Mouse (Mus musculus) G1E (cell line): ENCODE measurements around the gene Trank1. TPM values are rescaled to one million over a fixed set of nuclear protein-coding genes. Genes with fewer than 3 reads are reported as not detected.

ENCODE experiments used
- ATAC-seq: 2 replicates; pipeline ENCODE4 v1.8.0; 2016; ENCODE audit warnings: mild to moderate bottlenecking; ENCODE audit not compliant: insufficient number of reproducible peaks, poor library complexity, low FRiP score, severe bottlenecking; ENCODE audit errors: extremely low read depth
- DNase-seq: peaks from one replicate; pipeline ENCODE4 v3.0.0; 2012; ENCODE audit warnings: low spot score
- H3K27me3 ChIP-seq: 2 replicates; pipeline ENCODE4 v1.6.1; 2012; ENCODE audit warnings: mild to moderate bottlenecking, low read length, inconsistent platforms; ENCODE audit not compliant: insufficient read depth
- H3K36me3 ChIP-seq: replicated peaks from 2 replicates; pipeline ENCODE3; 2012; ENCODE audit warnings: mild to moderate bottlenecking, inconsistent platforms
- H3K4me1 ChIP-seq: 2 replicates; pipeline ENCODE4 v1.6.1; 2012; ENCODE audit warnings: low read depth, low read length, inconsistent platforms, mixed read lengths; ENCODE audit not compliant: insufficient read depth
- H3K4me3 ChIP-seq: 2 replicates; pipeline ENCODE4 v1.5.1; 2012; ENCODE audit warnings: low read depth, mild to moderate bottlenecking, inconsistent platforms, low read length, moderate library complexity, mixed read lengths
- H3K9me3 ChIP-seq: replicated peaks from 2 replicates; pipeline ENCODE4 v1.6.1; 2012; ENCODE audit warnings: inconsistent platforms
- CTCF ChIP-seq: IDR thresholded peaks from 2 replicates; pipeline ENCODE4 v1.5.1; 2012; ENCODE audit warnings: low read depth, low read length, inconsistent platforms, mixed read lengths
- GATA1 ChIP-seq: IDR thresholded peaks from 2 replicates; pipeline ENCODE4 v1.6.1; 2012; ENCODE audit warnings: borderline replicate concordance, low read length, inconsistent platforms, mixed read lengths
- GATA2 ChIP-seq: IDR thresholded peaks from 2 replicates; pipeline ENCODE4 v1.6.1; 2012; ENCODE audit warnings: low read depth, low read length, inconsistent platforms, borderline replicate concordance
- POLR2AphosphoS5 ChIP-seq: IDR thresholded peaks from 2 replicates; pipeline ENCODE4 v1.6.1; 2012; ENCODE audit warnings: low read depth, low read length, inconsistent platforms; ENCODE audit not compliant: insufficient replicate concordance
- TAL1 ChIP-seq: conservative IDR thresholded peaks from 2 replicates; pipeline ENCODE4 v1.6.1; 2012; ENCODE audit warnings: low read depth, low read length, inconsistent platforms, mixed read lengths
- polyA plus RNA-seq: library from polyadenylated mRNA; stranded (reverse); fragments of >175 nt; gene quantifications from 2 replicates; pipeline ENCODE4 v1.2.3, GENCODE M21; 2012
- total RNA-seq, 2 experiments: library from RNA; stranded (forward) in 1 of 2; stranded (reverse) in 1 of 2; fragments of 200-1000 nt in 1 of 2; fragments of >200 nt in 1 of 2; fragmentation: Nextera tagmentation in 1 of 2; gene quantifications; 2 replicates each; pipeline ENCODE4 v1.2.3; 2014 to 2017

Trank1 gene
- total and polyA plus RNA-seq, 3 experiments = 0.05 TPM; not detected in 2

- Histone ChIP-seq H3K36me3 (no peaks in the 10 kb centered on the region), H3K4me1 (no peaks in the 10 kb centered on the region), H3K27me3 (no peaks in the 10 kb centered on the region), H3K4me3 (no peak within 1 kb of the TSS), H3K9me3 (peaks cover 69% of the 10 kb centered on the region)
- no peak for ATAC-seq
- DNase-seq = no peak
- TF ChIP-seq GATA2 (no peak), CTCF (no peak), GATA1 (no peak), TAL1 (no peak), POLR2AphosphoS5 (no peak)
Measured at GRCm38 (mm10) chr9:111438904-111439835, 127.6 kb downstream of the Trank1 start, which contains the start of gene Dclk3. Dclk3 (plus strand) TSS chr9:111439081.

- TF ChIP-seq TAL1 = no peak
- no peak for TF ChIP-seq GATA2
- no peak for TF ChIP-seq GATA1
- TF ChIP-seq POLR2AphosphoS5 = no peak
- TF ChIP-seq CTCF = no peak
- peaks cover 63% of the 10 kb centered on the region for H3K9me3 ChIP-seq
- DNase-seq = no peak
- no peaks in the 10 kb centered on the region for H3K27me3 ChIP-seq
- H3K36me3 ChIP-seq = no peaks in the 10 kb centered on the region
- no peak for ATAC-seq
- no peaks in the 10 kb centered on the region for H3K4me1 ChIP-seq
- H3K4me3 ChIP-seq = no peak overlapping the region
Measured at GRCm38 (mm10) chr9:111439836-111440201, 128.3 kb downstream of the Trank1 start.

- Histone ChIP-seq H3K27me3 (no peaks in the 10 kb centered on the region), H3K4me3 (no peak overlapping the region), H3K9me3 (peaks cover 67% of the 10 kb centered on the region), H3K36me3 (no peaks in the 10 kb centered on the region), H3K4me1 (no peaks in the 10 kb centered on the region)
- DNase-seq = no peak
- TF ChIP-seq CTCF = no peak
- no peak for TF ChIP-seq POLR2AphosphoS5
- no peak for TF ChIP-seq GATA1
- TF ChIP-seq TAL1 = no peak
- no peak for TF ChIP-seq GATA2
- no peak for ATAC-seq
Measured at GRCm38 (mm10) chr9:111440446-111440845, 128.9 kb downstream of the Trank1 start.

- no peaks in the 10 kb centered on the region for H3K36me3 ChIP-seq
- TF ChIP-seq CTCF (no peak), TAL1 (no peak), GATA2 (no peak), POLR2AphosphoS5 (no peak), GATA1 (no peak)
- no peak overlapping the region for H3K4me3 ChIP-seq
- no peak for DNase-seq
- no peaks in the 10 kb centered on the region for H3K27me3 ChIP-seq
- no peaks in the 10 kb centered on the region for H3K4me1 ChIP-seq
- peaks cover 66% of the 10 kb centered on the region for H3K9me3 ChIP-seq
- no peak for ATAC-seq
Measured at GRCm38 (mm10) chr9:111441151-111441550, 129.6 kb downstream of the Trank1 start.

Other genes with a start within 250 kb of the Trank1 start
- 33.6 and 38.4 TPM in 2 replicates for gene Lrrfip2, start 194.1 kb upstream of the Trank1 start, total RNA-seq (2014; fragmentation: Nextera tagmentation)
- 28.4 and 30.4 TPM in 2 replicates for gene Lrrfip2, start 194.1 kb upstream of the Trank1 start, total RNA-seq (2017)
- 11.7 and 14.3 TPM in 2 replicates for gene Lrrfip2, start 194.1 kb upstream of the Trank1 start, polyA plus RNA-seq
- 55.2 and 56.1 TPM in 2 replicates for gene Mlh1, start 39.9 kb upstream of the Trank1 start, total RNA-seq (2014; fragmentation: Nextera tagmentation)
- 32.3 and 32.4 TPM in 2 replicates for gene Mlh1, start 39.9 kb upstream of the Trank1 start, total RNA-seq (2017)
- gene Mlh1, start 39.9 kb upstream of the Trank1 start, polyA plus RNA-seq = 5.3 and 6.1 TPM in 2 replicates
- 64.7 and 67.6 TPM in 2 replicates for gene Epm2aip1, start 39.8 kb upstream of the Trank1 start, total RNA-seq (2014; fragmentation: Nextera tagmentation)
- 19.6 and 29.1 TPM in 2 replicates for gene Epm2aip1, start 39.8 kb upstream of the Trank1 start, total RNA-seq (2017)
- gene Epm2aip1, start 39.8 kb upstream of the Trank1 start, polyA plus RNA-seq = 3.3 and 3.4 TPM in 2 replicates
- not detected in 2 replicates for gene Dclk3, start 127.3 kb downstream of the Trank1 start, total RNA-seq (2014; fragmentation: Nextera tagmentation)
- 0.05 TPM in 1 of 2 replicates, not detected in the other for gene Dclk3, start 127.3 kb downstream of the Trank1 start, total RNA-seq (2017)
- not detected in 2 replicates for gene Dclk3, start 127.3 kb downstream of the Trank1 start, polyA plus RNA-seq